Mouse (Mus musculus): ENCODE measurements at regions not wholly inside any gene's neighbourhood (a gene's known extent, or its start where the extent isn't known, plus 50 kb on each side); places are given as distances from the start of the nearest gene placed in this dataset.

GRCm38 (mm10) chr4:124215077-124215476 lies 297.3 kb upstream of the 4930535I16Rik start:
- ATAC-seq (ENCODE audit: low FRiP score, low read depth), result no peak
- WGBS, result 84% methylated on average over 7 of the region's 7 CpGs
- H3K27me3 ChIP-seq, result 0 out of 2 replicates have a peak, but pooled peaks cover 3% of the 10 kb centered on the region

DNA sequence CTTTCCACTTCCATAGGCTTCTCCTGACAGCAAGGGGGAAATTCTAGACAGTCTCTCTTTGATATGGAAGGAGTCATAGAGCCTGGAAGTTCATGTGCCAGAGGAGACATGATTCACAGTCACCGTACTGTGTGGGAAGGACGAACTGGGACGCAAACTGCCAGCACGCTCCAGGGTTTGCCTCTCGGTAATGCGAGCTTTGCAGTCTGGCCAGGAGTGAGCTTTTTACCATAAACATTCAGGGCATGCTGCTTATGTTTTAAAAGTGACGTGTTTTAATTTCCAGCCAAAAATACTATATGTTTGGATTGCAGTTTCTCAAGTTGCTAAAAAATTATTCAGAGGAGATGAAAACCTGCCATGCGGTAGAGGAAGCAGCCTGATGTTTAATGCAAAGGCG lies 292.3 kb upstream of the 4930535I16Rik start:
- H3K4me2 ChIP-seq (replicated peaks), result no peak overlapping the region
- H3K4me3 ChIP-seq, result no peak overlapping the region
- 90% methylated on average over 9 of the region's 9 CpGs for WGBS

More at GRCm38 (mm10) chr4:124215077-124215476, 297.3 kb upstream of the 4930535I16Rik start:
- Histone ChIP-seq H3K4me2 (replicated peaks) (no peak overlapping the region), H3K4me1 (peaks cover 11% of the 10 kb centered on the region), H3K9ac (replicated peaks) (no peak overlapping the region), H3K4me3 (no peak overlapping the region), H3K36me3 (no peaks in the 10 kb centered on the region), H3K9me3 (no peaks in the 10 kb centered on the region), H3K27ac (replicated peaks) (no peak overlapping the region)

GRCm38 (mm10) chr4:124206480-124206879 lies 288.7 kb upstream of the 4930535I16Rik start:
- no peak overlapping the region for H3K4me2 ChIP-seq (replicated peaks)
- H3K9ac ChIP-seq (replicated peaks), result no peak overlapping the region
- peaks cover under 1% of the 10 kb centered on the region; the same call in 1 of the 2 replicates for H3K27me3 ChIP-seq
- 92% methylated on average over 16 of the region's 16 CpGs for WGBS
- H3K4me3 ChIP-seq, result no peak overlapping the region
- no peaks in the 10 kb centered on the region for H3K4me1 ChIP-seq
- no peak overlapping the region for H3K27ac ChIP-seq (replicated peaks)
- no peak for ATAC-seq (ENCODE audit: low FRiP score, low read depth)
- no peaks in the 10 kb centered on the region for H3K36me3 ChIP-seq
- H3K9me3 ChIP-seq, result 0 out of 2 replicates have a peak, but pooled peaks cover 5% of the 10 kb centered on the region

More for the DNA sequence above, 292.3 kb upstream of the 4930535I16Rik start:
- Histone ChIP-seq H3K27me3 (0 out of 2 replicates have a peak, but pooled peaks cover 3% of the 10 kb centered on the region), H3K9me3 (no peaks in the 10 kb centered on the region), H3K4me1 (no peaks in the 10 kb centered on the region), H3K36me3 (no peaks in the 10 kb centered on the region), H3K27ac (replicated peaks) (no peak overlapping the region), H3K9ac (replicated peaks) (no peak overlapping the region)
- ATAC-seq (ENCODE audit: low FRiP score, low read depth), result no peak

GRCm38 (mm10) chr4:124203736-124204135 lies 285.9 kb upstream of the 4930535I16Rik start:
- Histone ChIP-seq H3K4me2 (replicated peaks) (no peak overlapping the region), H3K9ac (replicated peaks) (no peak overlapping the region), H3K36me3 (no peaks in the 10 kb centered on the region), H3K4me1 (peaks cover 20% of the 10 kb centered on the region), H3K27me3 (peaks cover 7% of the 10 kb centered on the region; the same call in 1 of the 2 replicates), H3K4me3 (no peak overlapping the region), H3K9me3 (0 out of 2 replicates have a peak, but pooled peaks cover 5% of the 10 kb centered on the region), H3K27ac (replicated peaks) (no peak overlapping the region)
- no peak for ATAC-seq (ENCODE audit: low FRiP score, low read depth)
- 75% methylated on average over 2 of the region's 2 CpGs for WGBS

GRCm38 (mm10) chr4:124199884-124200844 lies 282.3 kb upstream of the 4930535I16Rik start:
- Histone ChIP-seq H3K4me1 (peaks cover 24% of the 10 kb centered on the region), H3K9me3 (0 out of 2 replicates have a peak, but pooled peaks cover 5% of the 10 kb centered on the region), H3K4me2 (replicated peaks) (peak overlapping the region; percentile 13; the same call in 1 of the 2 replicates), H3K27ac (replicated peaks) (peak overlapping the region; percentile 49), H3K36me3 (no peaks in the 10 kb centered on the region), H3K4me3 (no peak overlapping the region), H3K27me3 (peaks cover 19% of the 10 kb centered on the region; the same call in 1 of the 2 replicates), H3K9ac (replicated peaks) (peak overlapping the region; percentile 37; the same call in 1 of the 2 replicates)
- WGBS, result 17% methylated on average over 14 of the region's 14 CpGs
- peak; percentile 83 for ATAC-seq (ENCODE audit: low FRiP score, low read depth)

DNA sequence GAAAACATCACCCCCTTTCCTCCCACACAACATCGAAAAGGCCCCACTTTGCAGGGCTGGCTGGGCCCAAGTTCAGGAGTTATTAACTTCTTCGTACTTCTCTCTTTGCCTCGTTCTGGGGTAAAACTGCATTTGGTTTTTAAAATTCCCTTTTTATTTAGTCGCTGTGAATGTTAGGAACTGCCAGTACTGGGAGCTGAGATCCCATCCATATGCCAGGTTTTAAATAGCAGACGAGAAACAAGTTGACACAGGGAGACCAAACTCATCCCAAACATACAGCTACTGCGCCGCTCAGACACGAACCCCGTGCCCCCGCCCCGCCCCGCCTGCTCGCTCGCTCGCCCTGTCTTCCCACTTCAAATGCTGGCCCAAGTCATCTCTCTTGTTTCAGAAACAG lies 281.0 kb upstream of the 4930535I16Rik start:
- no peak overlapping the region for H3K9ac ChIP-seq (replicated peaks)
- no peak overlapping the region for H3K27ac ChIP-seq (replicated peaks)
- H3K4me1 ChIP-seq, result peaks cover 24% of the 10 kb centered on the region
- H3K4me2 ChIP-seq (replicated peaks), result no peak overlapping the region
- no peak overlapping the region for H3K4me3 ChIP-seq
- ATAC-seq (ENCODE audit: low FRiP score, low read depth), result no peak
- 67% methylated on average over 15 of the region's 15 CpGs for WGBS
- no peaks in the 10 kb centered on the region for H3K9me3 ChIP-seq
- peaks cover 23% of the 10 kb centered on the region; the same call in 1 of the 2 replicates for H3K27me3 ChIP-seq
- H3K36me3 ChIP-seq, result no peaks in the 10 kb centered on the region

DNA sequence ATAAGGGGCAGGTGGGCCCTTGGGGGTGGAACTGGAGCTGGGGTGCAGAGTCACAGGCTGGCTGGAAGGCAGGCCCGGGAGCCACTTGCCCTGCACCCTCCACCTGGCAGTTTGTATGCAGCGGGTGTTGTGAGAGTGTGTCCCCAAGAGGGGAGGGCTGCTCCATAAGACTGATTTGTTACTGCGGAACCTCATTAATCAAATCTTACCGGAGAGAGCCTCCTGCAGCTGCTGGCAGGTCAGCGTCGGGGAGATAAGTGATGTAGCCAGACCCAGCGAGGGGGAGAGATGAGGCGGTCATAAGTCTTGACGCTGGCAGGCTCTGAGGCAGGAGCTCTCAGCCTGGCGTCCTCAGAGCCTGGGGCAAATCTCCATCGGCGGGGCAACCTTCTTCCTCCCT lies 278.9 kb upstream of the 4930535I16Rik start:
- Histone ChIP-seq H3K27ac (replicated peaks) (0 out of 2 replicates have a peak overlapping the region, but pooled peaks have one; percentile 20), H3K9ac (replicated peaks) (no peak overlapping the region), H3K9me3 (no peaks in the 10 kb centered on the region), H3K27me3 (peaks cover 31% of the 10 kb centered on the region), H3K4me3 (no peak overlapping the region), H3K4me1 (peaks cover 33% of the 10 kb centered on the region), H3K4me2 (replicated peaks) (no peak overlapping the region), H3K36me3 (no peaks in the 10 kb centered on the region)
- WGBS, result 38% methylated on average over 12 of the region's 12 CpGs
- no peak for ATAC-seq (ENCODE audit: low FRiP score, low read depth)

- peak overlapping the region; percentile 39; the same call in 1 of the 2 replicates for H3K27ac ChIP-seq (replicated peaks)
- peak; percentile 60; the same call in 1 of the 2 replicates for ATAC-seq (ENCODE audit: low FRiP score, low read depth)
- no peak overlapping the region for H3K4me3 ChIP-seq
- H3K9ac ChIP-seq (replicated peaks), result no peak overlapping the region
- no peak overlapping the region for H3K4me2 ChIP-seq (replicated peaks)
- no peaks in the 10 kb centered on the region for H3K9me3 ChIP-seq
- peaks cover 9% of the 10 kb centered on the region for H3K4me1 ChIP-seq
- WGBS, result 71% methylated on average over 15 of the region's 15 CpGs
- peaks cover 51% of the 10 kb centered on the region for H3K27me3 ChIP-seq
- no peaks in the 10 kb centered on the region for H3K36me3 ChIP-seq
Measured at GRCm38 (mm10) chr4:124193059-124193721, 275.4 kb upstream of the 4930535I16Rik start.

GRCm38 (mm10) chr4:124190775-124191174 lies 273.0 kb upstream of the 4930535I16Rik start:
- 86% methylated on average over 4 of the region's 4 CpGs for whole genome bisulfite sequencing
- Histone ChIP-seq H3K4me1 (peaks cover 22% of the 10 kb centered on the region), H3K9me3 (no peaks in the 10 kb centered on the region), H3K4me3 (no peak overlapping the region), H3K36me3 (no peaks in the 10 kb centered on the region), H3K4me2 (replicated peaks) (no peak overlapping the region), H3K9ac (replicated peaks) (no peak overlapping the region), H3K27me3 (peaks cover 39% of the 10 kb centered on the region), H3K27ac (replicated peaks) (no peak overlapping the region)
- no peak for ATAC-seq (ENCODE audit: low FRiP score, low read depth)

DNA sequence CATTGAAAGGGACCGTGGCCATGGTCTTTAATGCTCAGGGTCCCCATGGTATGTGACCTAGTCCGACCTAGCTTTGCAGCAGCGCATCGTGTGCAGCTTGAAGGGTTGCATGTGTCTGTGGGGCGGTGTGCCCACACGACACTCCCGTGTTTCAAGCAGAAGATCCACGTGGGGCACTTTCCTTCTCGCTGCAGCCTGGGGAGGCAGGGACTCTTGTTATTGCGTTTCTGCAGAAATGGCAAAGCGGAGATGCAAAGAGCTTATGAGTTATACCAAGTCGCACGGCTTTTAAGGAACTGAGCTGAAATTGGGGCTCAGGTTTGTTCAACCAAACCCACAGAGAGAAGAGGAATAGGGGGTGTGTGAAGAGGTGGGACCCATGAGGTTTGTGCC lies 272.2 kb upstream of the 4930535I16Rik start:
- Histone ChIP-seq H3K4me1 (peaks cover 22% of the 10 kb centered on the region), H3K4me2 (replicated peaks) (no peak overlapping the region), H3K4me3 (no peak overlapping the region), H3K27ac (replicated peaks) (no peak overlapping the region), H3K9ac (replicated peaks) (no peak overlapping the region), H3K9me3 (no peaks in the 10 kb centered on the region), H3K36me3 (no peaks in the 10 kb centered on the region), H3K27me3 (peaks cover 39% of the 10 kb centered on the region)
- no peak for ATAC-seq (ENCODE audit: low FRiP score, low read depth)
- WGBS, result 83% methylated on average over 13 of the region's 13 CpGs

DNA sequence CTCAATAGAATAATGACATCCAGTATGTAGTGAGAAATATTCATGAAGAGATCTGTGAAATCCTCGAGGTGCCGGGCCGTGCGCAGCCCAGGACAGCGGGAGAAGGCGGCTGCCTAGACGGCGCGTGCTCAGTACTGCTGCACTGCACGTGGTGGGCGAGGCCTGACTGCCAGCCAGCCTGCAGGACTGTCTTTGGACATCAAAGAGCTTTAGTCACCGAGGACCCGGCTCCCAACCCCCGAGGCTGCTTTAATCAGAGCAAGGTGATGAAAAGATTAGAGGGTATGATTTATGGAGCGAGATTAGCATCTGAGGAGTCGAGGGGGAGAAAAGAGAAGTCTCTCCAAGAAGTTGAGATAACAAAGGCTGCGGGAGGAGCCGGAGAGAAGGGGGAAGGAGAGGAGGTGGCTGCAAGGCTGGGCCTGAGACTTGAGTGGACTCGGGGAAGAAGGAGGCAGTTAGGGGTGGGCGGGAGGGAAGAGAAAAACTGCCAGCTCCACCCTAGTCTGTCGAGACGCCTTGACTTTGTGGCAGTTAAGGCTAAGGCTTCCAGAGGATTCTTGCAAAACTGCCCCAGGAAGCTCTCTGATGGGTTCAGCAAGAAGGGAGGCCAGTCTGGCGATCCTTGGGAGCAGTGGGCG lies 271.6 kb upstream of the 4930535I16Rik start:
- WGBS, result 45% methylated on average over 24 of the region's 24 CpGs
- no peak overlapping the region for H3K4me3 ChIP-seq
- H3K9ac ChIP-seq (replicated peaks), result no peak overlapping the region
- no peaks in the 10 kb centered on the region for H3K9me3 ChIP-seq
- no peak overlapping the region for H3K4me2 ChIP-seq (replicated peaks)
- peaks cover 36% of the 10 kb centered on the region for H3K27me3 ChIP-seq
- H3K4me1 ChIP-seq, result peaks cover 22% of the 10 kb centered on the region
- ATAC-seq (ENCODE audit: low FRiP score, low read depth), result no peak
- no peak overlapping the region for H3K27ac ChIP-seq (replicated peaks)
- no peaks in the 10 kb centered on the region for H3K36me3 ChIP-seq

All from midbrain, embryonic 12.5 days (tissue).